Mouse (Mus musculus): Measurements from ENCODE around the gene Tmie.

DNA sequence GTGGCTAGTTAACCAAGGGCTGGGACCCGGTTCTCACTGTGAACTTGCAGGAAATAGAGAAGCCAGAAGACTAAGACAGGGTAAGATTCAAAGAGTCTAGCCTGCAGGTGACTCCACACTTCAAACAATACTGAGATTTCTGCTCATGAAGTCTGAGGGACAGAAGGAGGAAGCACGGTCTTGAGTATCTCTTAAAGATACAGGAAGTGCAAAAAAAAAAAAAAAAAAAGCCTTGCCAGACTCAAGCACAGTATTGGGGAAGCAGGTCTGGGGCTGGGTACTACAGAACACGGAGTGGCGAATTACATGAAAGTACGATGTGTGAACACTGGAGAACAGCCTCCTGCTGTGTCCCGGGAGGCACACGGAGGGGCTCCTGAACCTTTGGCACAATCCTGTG lies 54.1 kb downstream of the Tmie start:
- TF ChIP-seq TAL1 (conservative IDR thresholded peaks at IDR 0.05; ENCODE audit: low read depth, low read length) = no peak
- TF ChIP-seq CTCF (IDR thresholded peaks at IDR 0.05; ENCODE audit: low read depth, low read length) = no peak

All from G1E (cell line).